Mouse (Mus musculus) right cerebral cortex, postnatal 14 days (tissue): ENCODE measurements around the gene Bub1b.
A peak's percentile ranks its signal among the peaks of the same experiment; 100 is the strongest.
"Not testable (repeated sequence)": the region's sequence is repeated elsewhere in the genome, so short reads cannot be mapped to it uniquely, and the experiment has no call there.

Source experiments
- DNase-seq: peaks from one replicate; pipeline ENCODE4 v3.0.0; 2022

Bub1b gene

GRCm38 (mm10) chr2:118620101-118620500 lies 22.1 kb downstream of the Bub1b start:
- no peak for DNase-seq

GRCm38 (mm10) chr2:118620608-118621007 lies 22.6 kb downstream of the Bub1b start:
- no peak for DNase-seq

- no peak for DNase-seq
Observed at GRCm38 (mm10) chr2:118629276-118629675, 31.3 kb downstream of the Bub1b start.

GRCm38 (mm10) chr2:118633441-118633840 lies 35.4 kb downstream of the Bub1b start:
- no peak for DNase-seq

GRCm38 (mm10) chr2:118637258-118637657 lies 39.2 kb downstream of the Bub1b start:
- DNase-seq, result no peak

GRCm38 (mm10) chr2:118637888-118638526 lies 40.0 kb downstream of the Bub1b start:
- peak; percentile 66 for DNase-seq

GRCm38 (mm10) chr2:118638686-118639085 lies 40.7 kb downstream of the Bub1b start:
- no peak for DNase-seq

- no peak for DNase-seq
Observed at GRCm38 (mm10) chr2:118641147-118641546, 43.1 kb downstream of the Bub1b start.

- DNase-seq, result no peak
Observed at GRCm38 (mm10) chr2:118642431-118642830, 44.4 kb downstream of the Bub1b start.

GRCm38 (mm10) chr2:118642942-118643341 lies 44.9 kb downstream of the Bub1b start:
- DNase-seq, result no peak

GRCm38 (mm10) chr2:118646665-118647064 lies 48.7 kb downstream of the Bub1b start:
- no peak for DNase-seq

- DNase-seq, result not testable (repeated sequence)
Observed at GRCm38 (mm10) chr2:118650697-118651096, 52.7 kb downstream of the Bub1b start.

- no peak for DNase-seq
Observed at GRCm38 (mm10) chr2:118656688-118657281, 58.8 kb downstream of the Bub1b start.

- DNase-seq, result no peak
Observed at GRCm38 (mm10) chr2:118658457-118658856, 60.4 kb downstream of the Bub1b start.

GRCm38 (mm10) chr2:118659077-118659476 lies 61.1 kb downstream of the Bub1b start:
- no peak for DNase-seq

GRCm38 (mm10) chr2:118659493-118659892 lies 61.5 kb downstream of the Bub1b start:
- DNase-seq, result no peak

GRCm38 (mm10) chr2:118659998-118660452 lies 62.0 kb downstream of the Bub1b start:
- no peak for DNase-seq

GRCm38 (mm10) chr2:118661891-118662290 lies 63.9 kb downstream of the Bub1b start:
- DNase-seq, result no peak

- DNase-seq, result peak; percentile 65
Observed at GRCm38 (mm10) chr2:118662902-118663803, 65.1 kb downstream of the Bub1b start, which contains the start of gene Pak6. Gene Pak6, plus strand, starts transcription at chr2:118663303.

- DNase-seq, result peak; percentile 24
Observed at GRCm38 (mm10) chr2:118663804-118664766, 66.1 kb downstream of the Bub1b start.

GRCm38 (mm10) chr2:118664975-118665516 lies 67.0 kb downstream of the Bub1b start:
- no peak for DNase-seq

GRCm38 (mm10) chr2:118665616-118666015 lies 67.6 kb downstream of the Bub1b start:
- DNase-seq, result no peak
